Mouse (Mus musculus) heart, adult 2 months (tissue): Measurements from ENCODE around the gene Pakap.

ENCODE experiments used
- CTCF ChIP-seq: fragments of 200-600 bp; IDR thresholded peaks from 2 replicates; pipeline ENCODE4 v1.8.1; 2022; ENCODE audit warnings: antibody characterized with exemption, mild to moderate bottlenecking, moderate library complexity
- EP300 ChIP-seq: fragments of 200-500 bp; IDR thresholded peaks from 2 replicates; pipeline ENCODE4 v1.6.1; 2011; ENCODE audit warnings: low read depth, low read length, control low read depth; ENCODE audit not compliant: insufficient read depth
- POLR2A ChIP-seq: fragments of 200-500 bp; IDR thresholded peaks from 2 replicates; pipeline ENCODE4 v1.6.1; 2011; ENCODE audit warnings: mild to moderate bottlenecking, low read depth, low read length, control low read depth; ENCODE audit not compliant: insufficient read depth

DNA sequence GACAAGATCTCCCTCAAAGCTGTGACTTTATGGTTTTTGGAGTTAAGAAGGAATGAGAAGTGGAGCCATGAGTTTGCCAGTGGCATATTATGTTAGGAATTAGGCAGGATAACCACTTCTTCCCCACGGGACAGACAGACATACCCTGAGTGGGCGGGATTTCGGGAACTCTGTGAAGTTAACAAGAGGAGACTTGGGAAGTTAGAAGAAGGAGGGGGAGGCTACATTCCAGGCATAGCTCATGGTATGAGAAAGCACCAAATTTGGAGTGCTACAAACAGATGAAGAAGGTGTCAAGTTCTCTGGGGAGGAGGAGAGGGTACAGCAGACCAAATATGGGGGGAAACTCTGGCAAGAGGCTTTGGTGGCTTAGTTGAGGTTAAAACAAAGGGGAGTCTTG, 8.0 kb upstream of the Pakap start:
- TF ChIP-seq CTCF (no peak), POLR2A (no peak), EP300 (no peak)
